Mouse (Mus musculus): Measurements from ENCODE around the gene Zmiz1. TPM values are rescaled to one million over a fixed set of nuclear protein-coding genes. Genes with fewer than 3 reads are reported as not detected.

Gene Zmiz1
- polyA plus RNA-seq, 1 experiment from 2014 or later = 91.0 TPM

GRCm38 (mm10) chr14:25701986-25702385, 243.0 kb downstream of the Zmiz1 start:
- Histone ChIP-seq H3K9ac (replicated peaks; ENCODE audit: low read length) (no peak overlapping the region), H3K4me3 (replicated peaks; ENCODE audit: low read depth, low read length) (no peak overlapping the region), H3K4me1 (ENCODE audit: control insufficient read depth, insufficient read depth, low read length) (no peaks in the 10 kb centered on the region), H3K9me3 (ENCODE audit: control insufficient read depth, low read length) (no peaks in the 10 kb centered on the region), H3K36me3 (ENCODE audit: control insufficient read depth, insufficient read depth, low read length) (peaks cover 36% of the 10 kb centered on the region), H3K27ac (replicated peaks; ENCODE audit: low read depth, low read length) (no peak overlapping the region), H3K4me2 (ENCODE audit: low read length) (no peak overlapping the region), H3K27me3 (ENCODE audit: control insufficient read depth, insufficient read depth, low read length) (no peaks in the 10 kb centered on the region)
- ATAC-seq (ENCODE audit: low FRiP score, low TSS enrichment) = no peak
- peak; percentile 81 for DNase-seq

- Histone ChIP-seq H3K27me3 (ENCODE audit: control insufficient read depth, insufficient read depth, low read length) (no peaks in the 10 kb centered on the region), H3K4me1 (ENCODE audit: control insufficient read depth, insufficient read depth, low read length) (0 out of 2 replicates have a peak, but pooled peaks cover 3% of the 10 kb centered on the region), H3K36me3 (ENCODE audit: control insufficient read depth, insufficient read depth, low read length) (no peaks in the 10 kb centered on the region), H3K4me2 (ENCODE audit: low read length) (no peak overlapping the region), H3K9me3 (ENCODE audit: control insufficient read depth, low read length) (no peaks in the 10 kb centered on the region), H3K9ac (replicated peaks; ENCODE audit: low read length) (no peak overlapping the region), H3K4me3 (replicated peaks; ENCODE audit: low read depth, low read length) (no peak overlapping the region), H3K27ac (replicated peaks; ENCODE audit: low read depth, low read length) (no peak overlapping the region)
- 64% methylated on average over 5 of the region's 5 CpGs for WGBS
- ATAC-seq (ENCODE audit: low FRiP score, low TSS enrichment) (no peak), DNase-seq (peak; percentile 80)
These were observed 248.8 kb downstream of the Zmiz1 start for GRCm38 (mm10) chr14:25707691-25708181.

GRCm38 (mm10) chr14:25708451-25708850, 249.5 kb downstream of the Zmiz1 start:
- Histone ChIP-seq H3K4me2 (ENCODE audit: low read length) (no peak overlapping the region), H3K4me3 (replicated peaks; ENCODE audit: low read depth, low read length) (no peak overlapping the region), H3K36me3 (ENCODE audit: control insufficient read depth, insufficient read depth, low read length) (no peaks in the 10 kb centered on the region), H3K9me3 (ENCODE audit: control insufficient read depth, low read length) (no peaks in the 10 kb centered on the region), H3K4me1 (ENCODE audit: control insufficient read depth, insufficient read depth, low read length) (0 out of 2 replicates have a peak, but pooled peaks cover 3% of the 10 kb centered on the region), H3K9ac (replicated peaks; ENCODE audit: low read length) (no peak overlapping the region), H3K27ac (replicated peaks; ENCODE audit: low read depth, low read length) (no peak overlapping the region), H3K27me3 (ENCODE audit: control insufficient read depth, insufficient read depth, low read length) (no peaks in the 10 kb centered on the region)
- peak; percentile 7 for DNase-seq
- ATAC-seq (ENCODE audit: low FRiP score, low TSS enrichment) = no peak
- WGBS = 76% methylated on average over 4 of the region's 4 CpGs

GRCm38 (mm10) chr14:25708917-25709316, 249.9 kb downstream of the Zmiz1 start:
- no peak overlapping the region for H3K4me2 ChIP-seq (ENCODE audit: low read length)
- no peaks in the 10 kb centered on the region for H3K27me3 ChIP-seq (ENCODE audit: control insufficient read depth, insufficient read depth, low read length)
- ATAC-seq (ENCODE audit: low FRiP score, low TSS enrichment) (no peak), DNase-seq (peak; percentile 11)
- H3K9ac ChIP-seq (replicated peaks; ENCODE audit: low read length) = no peak overlapping the region
- H3K27ac ChIP-seq (replicated peaks; ENCODE audit: low read depth, low read length) = no peak overlapping the region
- 0 out of 2 replicates have a peak, but pooled peaks cover 3% of the 10 kb centered on the region for H3K4me1 ChIP-seq (ENCODE audit: control insufficient read depth, insufficient read depth, low read length)
- 92% methylated on average over 2 of the region's 2 CpGs for WGBS
- H3K4me3 ChIP-seq (replicated peaks; ENCODE audit: low read depth, low read length) = no peak overlapping the region
- no peaks in the 10 kb centered on the region for H3K9me3 ChIP-seq (ENCODE audit: control insufficient read depth, low read length)
- H3K36me3 ChIP-seq (ENCODE audit: control insufficient read depth, insufficient read depth, low read length) = no peaks in the 10 kb centered on the region

- Histone ChIP-seq H3K4me1 (ENCODE audit: control insufficient read depth, insufficient read depth, low read length) (0 out of 2 replicates have a peak, but pooled peaks cover 3% of the 10 kb centered on the region), H3K4me2 (ENCODE audit: low read length) (no peak overlapping the region), H3K27ac (replicated peaks; ENCODE audit: low read depth, low read length) (no peak overlapping the region), H3K27me3 (ENCODE audit: control insufficient read depth, insufficient read depth, low read length) (no peaks in the 10 kb centered on the region), H3K9ac (replicated peaks; ENCODE audit: low read length) (no peak overlapping the region), H3K4me3 (replicated peaks; ENCODE audit: low read depth, low read length) (no peak overlapping the region), H3K36me3 (ENCODE audit: control insufficient read depth, insufficient read depth, low read length) (no peaks in the 10 kb centered on the region), H3K9me3 (ENCODE audit: control insufficient read depth, low read length) (no peaks in the 10 kb centered on the region)
- ATAC-seq (ENCODE audit: low FRiP score, low TSS enrichment) (no peak), DNase-seq (no peak)
- WGBS = 73% methylated on average over 4 of the region's 4 CpGs
These were observed 251.1 kb downstream of the Zmiz1 start for GRCm38 (mm10) chr14:25710073-25710472.

GRCm38 (mm10) chr14:25710681-25711080, 251.7 kb downstream of the Zmiz1 start:
- ATAC-seq (ENCODE audit: low FRiP score, low TSS enrichment) (no peak), DNase-seq (no peak)
- no peaks in the 10 kb centered on the region for H3K27me3 ChIP-seq (ENCODE audit: control insufficient read depth, insufficient read depth, low read length)
- WGBS = 74% methylated on average over 4 of the region's 4 CpGs
- H3K36me3 ChIP-seq (ENCODE audit: control insufficient read depth, insufficient read depth, low read length) = no peaks in the 10 kb centered on the region
- H3K27ac ChIP-seq (replicated peaks; ENCODE audit: low read depth, low read length) = no peak overlapping the region
- no peak overlapping the region for H3K4me2 ChIP-seq (ENCODE audit: low read length)
- no peak overlapping the region for H3K4me3 ChIP-seq (replicated peaks; ENCODE audit: low read depth, low read length)
- H3K4me1 ChIP-seq (ENCODE audit: control insufficient read depth, insufficient read depth, low read length) = 0 out of 2 replicates have a peak, but pooled peaks cover 3% of the 10 kb centered on the region
- H3K9ac ChIP-seq (replicated peaks; ENCODE audit: low read length) = no peak overlapping the region
- H3K9me3 ChIP-seq (ENCODE audit: control insufficient read depth, low read length) = no peaks in the 10 kb centered on the region

GRCm38 (mm10) chr14:25711177-25711576, 252.2 kb downstream of the Zmiz1 start:
- 67% methylated on average over 7 of the region's 7 CpGs for WGBS
- Histone ChIP-seq H3K4me1 (ENCODE audit: control insufficient read depth, insufficient read depth, low read length) (0 out of 2 replicates have a peak, but pooled peaks cover 3% of the 10 kb centered on the region), H3K9ac (replicated peaks; ENCODE audit: low read length) (no peak overlapping the region), H3K4me3 (replicated peaks; ENCODE audit: low read depth, low read length) (no peak overlapping the region), H3K9me3 (ENCODE audit: control insufficient read depth, low read length) (no peaks in the 10 kb centered on the region), H3K27ac (replicated peaks; ENCODE audit: low read depth, low read length) (no peak overlapping the region), H3K36me3 (ENCODE audit: control insufficient read depth, insufficient read depth, low read length) (no peaks in the 10 kb centered on the region), H3K27me3 (ENCODE audit: control insufficient read depth, insufficient read depth, low read length) (no peaks in the 10 kb centered on the region), H3K4me2 (ENCODE audit: low read length) (no peak overlapping the region)
- DNase-seq = no peak
- no peak for ATAC-seq (ENCODE audit: low FRiP score, low TSS enrichment)

GRCm38 (mm10) chr14:25711602-25712001, 252.6 kb downstream of the Zmiz1 start:
- 66% methylated on average over 8 of the region's 8 CpGs for WGBS
- no peaks in the 10 kb centered on the region for H3K27me3 ChIP-seq (ENCODE audit: control insufficient read depth, insufficient read depth, low read length)
- H3K27ac ChIP-seq (replicated peaks; ENCODE audit: low read depth, low read length) = no peak overlapping the region
- 0 out of 2 replicates have a peak, but pooled peaks cover 3% of the 10 kb centered on the region for H3K4me1 ChIP-seq (ENCODE audit: control insufficient read depth, insufficient read depth, low read length)
- no peaks in the 10 kb centered on the region for H3K36me3 ChIP-seq (ENCODE audit: control insufficient read depth, insufficient read depth, low read length)
- no peak overlapping the region for H3K9ac ChIP-seq (replicated peaks; ENCODE audit: low read length)
- no peak for ATAC-seq (ENCODE audit: low FRiP score, low TSS enrichment)
- H3K4me3 ChIP-seq (replicated peaks; ENCODE audit: low read depth, low read length) = no peak overlapping the region
- no peak overlapping the region for H3K4me2 ChIP-seq (ENCODE audit: low read length)
- H3K9me3 ChIP-seq (ENCODE audit: control insufficient read depth, low read length) = no peaks in the 10 kb centered on the region
- no peak for DNase-seq

- H3K4me3 ChIP-seq (replicated peaks; ENCODE audit: low read depth, low read length) = no peak overlapping the region
- H3K9me3 ChIP-seq (ENCODE audit: control insufficient read depth, low read length) = no peaks in the 10 kb centered on the region
- ATAC-seq (ENCODE audit: low FRiP score, low TSS enrichment) (peak; percentile 20; the same call in 1 of the 2 replicates), DNase-seq (peak; percentile 75)
- H3K27me3 ChIP-seq (ENCODE audit: control insufficient read depth, insufficient read depth, low read length) = no peaks in the 10 kb centered on the region
- H3K36me3 ChIP-seq (ENCODE audit: control insufficient read depth, insufficient read depth, low read length) = no peaks in the 10 kb centered on the region
- WGBS = 14% methylated on average over 4 of the region's 4 CpGs
- no peak overlapping the region for H3K9ac ChIP-seq (replicated peaks; ENCODE audit: low read length)
- 0 out of 2 replicates have a peak, but pooled peaks cover 3% of the 10 kb centered on the region for H3K4me1 ChIP-seq (ENCODE audit: control insufficient read depth, insufficient read depth, low read length)
- no peak overlapping the region for H3K4me2 ChIP-seq (ENCODE audit: low read length)
- H3K27ac ChIP-seq (replicated peaks; ENCODE audit: low read depth, low read length) = no peak overlapping the region
These were observed 254.5 kb downstream of the Zmiz1 start for GRCm38 (mm10) chr14:25713443-25713842.

All from midbrain, embryonic 14.5 days (tissue).